Mouse (Mus musculus) midbrain, embryonic 11.5 days (tissue): ENCODE results near the gene Dnajc5g. TPM values are rescaled to one million over a fixed set of nuclear protein-coding genes. Genes with fewer than 3 reads are reported as not detected.

Source experiments
- ATAC-seq: fragments of 200-750 bp; cut with Nextera tagmentation; 2 replicates; pipeline ENCODE4 v1.8.0; 2017; ENCODE audit warnings: moderate TSS enrichment, moderate library complexity; ENCODE audit not compliant: low FRiP score
- DNase-seq: peaks from one replicate; pipeline ENCODE4 v3.0.0; 2015; ENCODE audit warnings: low spot score; ENCODE audit errors: missing footprints
- H3K27ac ChIP-seq: fragments of 300-500 bp; sonication (generic); 2 replicates; pipeline ENCODE4 v1.5.1; 2014; ENCODE audit warnings: low read depth, low read length
- H3K27me3 ChIP-seq: fragments of 300-500 bp; sonication (generic); 2 replicates; pipeline ENCODE4 v1.6.1; 2014; ENCODE audit warnings: mild to moderate bottlenecking, low read length, moderate library complexity, mixed read lengths; ENCODE audit not compliant: control insufficient read depth, insufficient read depth
- H3K36me3 ChIP-seq: fragments of 300-500 bp; sonication (generic); 2 replicates; pipeline ENCODE4 v1.6.1; 2014; ENCODE audit warnings: mild to moderate bottlenecking, low read length, moderate library complexity, mixed read lengths; ENCODE audit not compliant: control insufficient read depth, insufficient read depth
- H3K4me1 ChIP-seq: fragments of 300-500 bp; sonication (generic); 2 replicates; pipeline ENCODE4 v1.6.1; 2014; ENCODE audit warnings: low read length; ENCODE audit not compliant: control insufficient read depth, insufficient read depth
- H3K4me2 ChIP-seq: fragments of 300-500 bp; sonication (generic); 2 replicates; pipeline ENCODE4 v1.6.1; 2014; ENCODE audit warnings: mild to moderate bottlenecking, moderate library complexity
- H3K4me3 ChIP-seq: fragments of 300-500 bp; sonication (generic); 2 replicates; pipeline ENCODE4 v1.5.1; 2014; ENCODE audit warnings: low read depth, low read length
- H3K9ac ChIP-seq: fragments of 300-500 bp; sonication (generic); 2 replicates; pipeline ENCODE4 v1.6.1; 2014; ENCODE audit warnings: low read length
- H3K9me3 ChIP-seq: fragments of 300-500 bp; sonication (generic); 2 replicates; pipeline ENCODE4 v1.6.1; 2016; ENCODE audit warnings: low read length; ENCODE audit not compliant: control insufficient read depth
- WGBS: fragments of 180-500 bp; shearing (Covaris S2); extraction: QIAGEN DNeasy Blood & Tissue Kit; methylation state at CpG from one replicate; pipeline ENCODE4 v1.1.7; 2014; 5-methylcytosine and 5-hydroxymethylcytosine counted together
- polyA plus RNA-seq: library from polyadenylated mRNA; unstranded; fragments of >200 nt; fragmentation: Nextera tagmentation; extraction: Ambion mirVana; gene quantifications from 2 replicates; pipeline ENCODE4 v1.2.1, GENCODE M21; 2014

The Dnajc5g gene
- polyA plus RNA-seq: not detected in 2 replicates

GRCm38 (mm10) chr5:31105814-31106335, at the start of gene Dnajc5g:
TSS of gene Dnajc5g (plus strand) at chr5:31106285.
- DNase-seq: no peak
- Histone ChIP-seq H3K36me3 (no peaks in the 10 kb centered on the region), H3K4me3 (no peak within 1 kb of the TSS), H3K27ac (no peak within 1 kb of the TSS), H3K4me2 (no peak within 1 kb of the TSS), H3K4me1 (no peaks in the 10 kb centered on the region), H3K9me3 (no peaks in the 10 kb centered on the region), H3K27me3 (no peaks in the 10 kb centered on the region), H3K9ac (no peak within 1 kb of the TSS)
- WGBS: 87% methylated on average over 9 of the region's 9 CpGs
- ATAC-seq: no peak

DNA sequence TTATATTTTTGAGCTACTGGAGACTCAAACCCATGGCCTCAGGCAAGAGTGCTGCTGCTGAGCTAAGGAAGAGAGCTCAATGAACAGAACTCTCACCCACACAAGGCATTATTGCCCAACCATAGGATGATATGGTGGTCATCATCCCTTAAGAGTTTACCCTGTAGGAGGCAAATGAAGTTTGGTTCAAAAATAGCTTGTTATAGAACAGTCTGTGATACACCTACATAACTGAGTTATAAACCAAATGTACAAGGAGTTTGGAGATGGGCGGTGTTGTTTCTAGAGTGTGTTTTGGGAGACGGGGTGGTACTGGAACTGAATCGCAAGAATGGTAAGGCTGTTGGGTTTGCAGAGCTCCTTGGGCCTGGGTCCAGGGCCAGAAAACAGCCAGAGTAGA, 36.3 kb upstream of the Dnajc5g start:
- H3K4me2 ChIP-seq: no peak overlapping the region
- 92% methylated on average over 3 of the region's 3 CpGs for whole genome bisulfite sequencing
- no peak overlapping the region for H3K4me3 ChIP-seq
- H3K36me3 ChIP-seq: peaks cover 41% of the 10 kb centered on the region
- no peaks in the 10 kb centered on the region for H3K9me3 ChIP-seq
- ATAC-seq: no peak
- no peaks in the 10 kb centered on the region for H3K27me3 ChIP-seq
- DNase-seq: no peak
- no peak overlapping the region for H3K9ac ChIP-seq
- H3K27ac ChIP-seq: no peak overlapping the region
- no peaks in the 10 kb centered on the region for H3K4me1 ChIP-seq

DNA sequence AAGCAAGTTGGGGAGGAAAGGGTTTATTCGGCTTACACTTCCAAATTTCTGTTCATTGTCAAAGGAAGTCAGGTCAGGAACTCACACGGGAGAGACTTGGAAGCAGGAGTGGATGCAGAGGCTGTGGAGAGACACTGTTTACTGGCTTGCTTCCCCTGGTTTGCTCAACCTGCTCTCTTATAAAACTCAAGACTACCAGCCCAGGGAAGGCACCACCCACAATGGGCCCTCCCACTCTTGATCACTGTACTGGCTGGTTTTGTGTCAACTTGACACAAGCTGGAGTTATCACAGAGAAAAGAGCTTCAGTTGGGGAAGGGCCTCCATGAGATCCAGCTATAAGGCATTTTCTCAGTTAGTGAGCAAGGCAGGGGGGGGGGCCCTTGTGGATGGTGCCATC, 35.0 kb upstream of the Dnajc5g start:
- H3K9ac ChIP-seq: no peak overlapping the region
- H3K27me3 ChIP-seq: no peaks in the 10 kb centered on the region
- no peak for ATAC-seq
- H3K4me3 ChIP-seq: no peak overlapping the region
- H3K4me1 ChIP-seq: no peaks in the 10 kb centered on the region
- H3K27ac ChIP-seq: no peak overlapping the region
- WGBS: 84% methylated on average over 2 of the region's 2 CpGs
- H3K36me3 ChIP-seq: peaks cover 50% of the 10 kb centered on the region
- H3K4me2 ChIP-seq: no peak overlapping the region
- no peaks in the 10 kb centered on the region for H3K9me3 ChIP-seq
- no peak for DNase-seq

DNA sequence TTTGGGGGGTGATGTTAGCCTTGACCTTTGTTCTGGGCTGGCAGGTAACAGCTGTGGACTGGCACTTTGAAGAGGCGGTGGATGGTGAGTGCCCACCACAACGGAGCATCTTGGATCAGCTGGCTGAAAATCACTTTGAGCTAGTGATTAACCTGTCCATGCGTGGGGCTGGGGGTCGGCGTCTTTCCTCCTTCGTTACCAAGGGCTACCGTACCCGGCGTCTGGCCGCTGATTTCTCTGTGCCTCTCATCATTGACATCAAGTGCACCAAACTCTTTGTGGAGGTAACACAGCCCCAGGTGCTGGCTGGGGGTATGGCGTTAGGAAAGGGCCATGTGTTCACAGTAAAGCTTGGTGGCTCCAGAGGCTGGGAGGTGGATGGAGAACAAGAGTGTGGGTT, 34.3 kb upstream of the Dnajc5g start:
- no peaks in the 10 kb centered on the region for H3K9me3 ChIP-seq
- no peak for ATAC-seq
- no peaks in the 10 kb centered on the region for H3K4me1 ChIP-seq
- H3K36me3 ChIP-seq: peaks cover 56% of the 10 kb centered on the region
- H3K4me2 ChIP-seq: no peak overlapping the region
- no peak overlapping the region for H3K4me3 ChIP-seq
- H3K9ac ChIP-seq: no peak overlapping the region
- H3K27me3 ChIP-seq: no peaks in the 10 kb centered on the region
- no peak for DNase-seq
- H3K27ac ChIP-seq: no peak overlapping the region
- 92% methylated on average over 11 of the region's 11 CpGs for WGBS

DNA sequence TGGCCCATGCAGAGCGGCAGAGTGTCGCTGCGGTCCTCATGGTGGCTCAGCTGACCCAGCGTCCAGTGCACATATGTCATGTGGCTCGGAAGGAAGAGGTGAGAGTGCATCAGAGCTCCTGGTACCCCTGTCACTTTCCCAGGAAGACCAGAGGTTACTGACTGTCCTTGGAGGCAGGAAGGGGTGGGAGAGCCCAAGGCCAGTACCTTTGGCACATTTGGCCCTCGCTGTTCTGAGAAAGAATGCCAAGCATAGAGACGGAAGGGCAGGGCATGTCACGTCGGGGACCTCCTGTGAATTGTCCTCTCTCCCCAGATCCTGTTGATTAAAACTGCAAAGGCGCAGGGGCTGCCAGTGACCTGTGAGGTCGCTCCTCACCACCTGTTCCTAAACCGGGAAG, 32.9 kb upstream of the Dnajc5g start:
- 93% methylated on average over 12 of the region's 12 CpGs for WGBS
- ATAC-seq: no peak
- no peaks in the 10 kb centered on the region for H3K9me3 ChIP-seq

GRCm38 (mm10) chr5:31076346-31076745, 29.7 kb upstream of the Dnajc5g start:
- no peak overlapping the region for H3K27ac ChIP-seq
- H3K4me1 ChIP-seq: no peaks in the 10 kb centered on the region
- no peak overlapping the region for H3K9ac ChIP-seq
- H3K36me3 ChIP-seq: peaks cover 47% of the 10 kb centered on the region
- no peak for DNase-seq
- no peaks in the 10 kb centered on the region for H3K27me3 ChIP-seq
- H3K4me3 ChIP-seq: no peak overlapping the region
- 92% methylated on average over 13 of the region's 13 CpGs for WGBS
- H3K9me3 ChIP-seq: no peaks in the 10 kb centered on the region
- H3K4me2 ChIP-seq: no peak overlapping the region
- no peak for ATAC-seq

More for the DNA sequence above, 32.9 kb upstream of the Dnajc5g start:
- Histone ChIP-seq H3K27ac (no peak overlapping the region), H3K4me3 (no peak overlapping the region), H3K4me2 (no peak overlapping the region), H3K4me1 (no peaks in the 10 kb centered on the region), H3K36me3 (peaks cover 56% of the 10 kb centered on the region), H3K27me3 (no peaks in the 10 kb centered on the region), H3K9ac (no peak overlapping the region)
- no peak for DNase-seq

DNA sequence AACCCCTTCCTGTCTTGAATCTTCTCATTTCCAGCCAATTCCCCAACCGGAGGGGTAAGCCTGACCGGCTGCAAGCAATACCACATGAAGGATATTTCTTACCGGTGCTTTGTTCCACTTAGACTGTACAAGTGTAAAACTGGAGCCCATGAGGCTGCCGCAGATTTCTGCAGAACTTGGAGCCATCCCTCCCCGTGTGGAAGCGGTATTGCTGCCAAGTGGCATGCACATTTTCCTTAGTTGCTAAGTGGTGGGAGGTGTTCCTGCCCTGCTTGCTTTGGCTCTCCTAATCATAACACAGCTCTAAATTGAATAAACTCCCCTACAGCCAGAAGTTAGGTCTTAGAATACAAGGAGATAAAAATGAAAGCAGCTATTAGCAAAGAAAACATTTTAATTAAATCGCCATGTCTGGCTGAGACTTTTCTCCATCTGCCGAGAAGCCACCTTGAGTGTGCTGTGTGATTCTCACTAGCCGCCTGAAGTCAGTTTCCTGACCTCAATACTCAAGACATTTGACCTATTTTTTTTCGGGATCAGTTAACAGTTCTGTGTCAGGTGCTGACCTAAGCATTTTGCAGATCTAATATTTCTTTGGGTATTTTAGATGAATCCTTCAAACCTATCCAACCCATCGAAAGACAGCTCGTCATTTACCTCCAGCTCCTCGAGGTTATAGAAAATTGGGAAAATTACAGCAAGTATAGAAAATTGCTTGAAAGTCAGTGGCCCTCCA, 25.9 kb upstream of the Dnajc5g start:
- ATAC-seq (no peak), DNase-seq (no peak)
- Histone ChIP-seq H3K9ac (no peak overlapping the region), H3K9me3 (no peaks in the 10 kb centered on the region), H3K36me3 (peaks cover 23% of the 10 kb centered on the region), H3K4me1 (peaks cover 3% of the 10 kb centered on the region; the same call in 1 of the 2 replicates), H3K4me3 (no peak overlapping the region), H3K27me3 (no peaks in the 10 kb centered on the region), H3K27ac (no peak overlapping the region), H3K4me2 (no peak overlapping the region)
- WGBS: 87% methylated on average over 13 of the region's 13 CpGs

GRCm38 (mm10) chr5:31080795-31081164, 25.3 kb upstream of the Dnajc5g start:
- Histone ChIP-seq H3K27me3 (no peaks in the 10 kb centered on the region), H3K36me3 (peaks cover 19% of the 10 kb centered on the region), H3K4me3 (no peak overlapping the region), H3K27ac (no peak overlapping the region), H3K9ac (no peak overlapping the region), H3K9me3 (no peaks in the 10 kb centered on the region), H3K4me2 (no peak overlapping the region), H3K4me1 (peaks cover 3% of the 10 kb centered on the region; the same call in 1 of the 2 replicates)
- no peak for ATAC-seq
- no peak for DNase-seq
- WGBS: 74% methylated on average over 3 of the region's 3 CpGs

DNA sequence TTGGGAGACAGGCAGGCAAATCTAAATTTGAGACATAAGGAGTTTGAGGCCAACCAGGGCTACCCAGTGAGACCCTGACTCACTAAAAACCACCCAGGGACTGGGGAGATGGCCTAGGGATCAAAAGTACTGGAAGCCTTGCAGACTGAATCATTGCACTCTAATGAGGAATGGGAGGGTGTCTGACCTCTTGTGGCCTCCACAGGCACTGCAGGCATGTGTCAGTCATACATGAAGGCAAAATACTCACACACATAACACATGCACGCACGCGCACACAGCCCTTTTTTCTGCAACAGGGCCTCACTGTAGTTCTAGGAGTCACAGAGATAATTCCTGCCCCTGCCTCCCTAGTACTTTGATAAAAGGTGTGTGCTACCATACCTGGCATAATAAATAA, 24.7 kb upstream of the Dnajc5g start:
- Histone ChIP-seq H3K27ac (no peak overlapping the region), H3K9ac (no peak overlapping the region), H3K4me3 (no peak overlapping the region), H3K4me2 (no peak overlapping the region), H3K27me3 (no peaks in the 10 kb centered on the region), H3K9me3 (no peaks in the 10 kb centered on the region), H3K36me3 (peaks cover 16% of the 10 kb centered on the region), H3K4me1 (peaks cover 3% of the 10 kb centered on the region; the same call in 1 of the 2 replicates)
- ATAC-seq (no peak), DNase-seq (peak; percentile 88)
- 79% methylated on average over 3 of the region's 3 CpGs for WGBS
